Mouse (Mus musculus): ENCODE measurements around the gene Osbpl7.

Gene Osbpl7

GRCm38 (mm10) chr11:97038881-97039280 lies 11.5 kb upstream of the Osbpl7 start:
- DNase-seq (ENCODE audit: extremely low read depth, low read depth): no peak

GRCm38 (mm10) chr11:97040301-97041021 lies 10.0 kb upstream of the Osbpl7 start:
- DNase-seq (ENCODE audit: extremely low read depth, low read depth): no peak

GRCm38 (mm10) chr11:97041022-97041899 lies 9.2 kb upstream of the Osbpl7 start, which contains the start of the genes Lrrc46 and Mrpl10:
Gene Lrrc46 (minus strand): TSS chr11:97041407.
Gene Mrpl10 (plus strand): TSS chr11:97041560.
- DNase-seq (ENCODE audit: extremely low read depth, low read depth): peak; percentile 74

- no peak for DNase-seq (ENCODE audit: extremely low read depth, low read depth)
These were observed 5.5 kb upstream of the Osbpl7 start for GRCm38 (mm10) chr11:97044902-97045301.

- DNase-seq (ENCODE audit: extremely low read depth, low read depth): no peak
These were observed 4.6 kb upstream of the Osbpl7 start for GRCm38 (mm10) chr11:97045861-97046260.

- DNase-seq (ENCODE audit: extremely low read depth, low read depth): no peak
These were observed 2.3 kb upstream of the Osbpl7 start for GRCm38 (mm10) chr11:97048090-97048650.

GRCm38 (mm10) chr11:97049492-97050085 lies 839 bp upstream of the Osbpl7 start:
- no peak for DNase-seq (ENCODE audit: extremely low read depth, low read depth)

- DNase-seq (ENCODE audit: extremely low read depth, low read depth): no peak
These were observed 637 bp downstream of the Osbpl7 start for GRCm38 (mm10) chr11:97050944-97051586.

- DNase-seq (ENCODE audit: extremely low read depth, low read depth): no peak
These were observed 1.8 kb downstream of the Osbpl7 start for GRCm38 (mm10) chr11:97052219-97052646.

GRCm38 (mm10) chr11:97063274-97063920 lies 13.0 kb downstream of the Osbpl7 start:
- DNase-seq (ENCODE audit: extremely low read depth, low read depth): no peak

- no peak for DNase-seq (ENCODE audit: extremely low read depth, low read depth)
These were observed 13.5 kb downstream of the Osbpl7 start for GRCm38 (mm10) chr11:97063921-97064295.

- no peak for DNase-seq (ENCODE audit: extremely low read depth, low read depth)
These were observed 15.3 kb downstream of the Osbpl7 start for GRCm38 (mm10) chr11:97065538-97066295.

GRCm38 (mm10) chr11:97066656-97067360 lies 16.4 kb downstream of the Osbpl7 start:
- DNase-seq (ENCODE audit: extremely low read depth, low read depth): no peak

GRCm38 (mm10) chr11:97069333-97069732 lies 18.9 kb downstream of the Osbpl7 start:
- DNase-seq (ENCODE audit: extremely low read depth, low read depth): no peak

GRCm38 (mm10) chr11:97069770-97070169 lies 19.3 kb downstream of the Osbpl7 start:
- DNase-seq (ENCODE audit: extremely low read depth, low read depth): no peak

- DNase-seq (ENCODE audit: extremely low read depth, low read depth): no peak
These were observed 20.7 kb downstream of the Osbpl7 start for GRCm38 (mm10) chr11:97071129-97071528.

- no peak for DNase-seq (ENCODE audit: extremely low read depth, low read depth)
These were observed 22.1 kb downstream of the Osbpl7 start for GRCm38 (mm10) chr11:97072533-97072932.

- no peak for DNase-seq (ENCODE audit: extremely low read depth, low read depth)
These were observed 23.8 kb downstream of the Osbpl7 start for GRCm38 (mm10) chr11:97074235-97074634.

GRCm38 (mm10) chr11:97078751-97079150 lies 28.3 kb downstream of the Osbpl7 start:
- no peak for DNase-seq (ENCODE audit: extremely low read depth, low read depth)

Measured in MEL-GATA-1-ER (cell line).